Mouse (Mus musculus) small intestine, adult 2 months (tissue): ENCODE measurements around the gene Fam102a. TPM values are rescaled to one million over a fixed set of nuclear protein-coding genes. Genes with fewer than 3 reads are reported as not detected.

ENCODE experiments used
- H3K27ac ChIP-seq: fragments of 200-500 bp; 2 replicates; pipeline ENCODE4 v1.5.1; 2012; ENCODE audit warnings: low read depth, low read length, control low read depth, inconsistent platforms; ENCODE audit not compliant: insufficient read depth
- H3K27me3 ChIP-seq: fragments of 200-500 bp; 2 replicates; pipeline ENCODE4 v1.6.1; 2012; ENCODE audit warnings: mild to moderate bottlenecking, moderate library complexity, low read length, inconsistent platforms; ENCODE audit not compliant: control insufficient read depth, insufficient read depth
- H3K36me3 ChIP-seq: fragments of 200-500 bp; 2 replicates; pipeline ENCODE4 v1.6.1; 2012; ENCODE audit warnings: mild to moderate bottlenecking, low read length, control low read depth, inconsistent platforms; ENCODE audit not compliant: control insufficient read depth, insufficient read depth
- H3K4me1 ChIP-seq: fragments of 200-500 bp; 2 replicates; pipeline ENCODE4 v1.6.1; 2012; ENCODE audit warnings: low read length, inconsistent platforms, mixed read lengths; ENCODE audit not compliant: control insufficient read depth, insufficient read depth, insufficient read length
- H3K4me3 ChIP-seq: fragments of 200-500 bp; 2 replicates; pipeline ENCODE4 v1.5.1; 2012; ENCODE audit warnings: low read depth, mild to moderate bottlenecking, control low read depth, inconsistent platforms, low read length, moderate library complexity
- CTCF ChIP-seq: fragments of 200-500 bp; IDR thresholded peaks from 2 replicates; pipeline ENCODE4 v1.5.1; 2012; ENCODE audit warnings: low read depth, mild to moderate bottlenecking, control low read depth, inconsistent platforms, low read length, moderate library complexity, mixed read lengths; ENCODE audit not compliant: insufficient replicate concordance, insufficient read length; ENCODE audit errors: extremely low read depth
- POLR2A ChIP-seq: fragments of 200-500 bp; IDR thresholded peaks from 2 replicates; pipeline ENCODE4 v1.6.1; 2012; ENCODE audit warnings: low read depth, mild to moderate bottlenecking, control low read depth, inconsistent platforms, low read length, moderate library complexity
- WGBS: fragments of 180-500 bp; shearing (Covaris S2); methylation state at CpG from one replicate; pipeline ENCODE4 v1.1.7; 2018; 5-methylcytosine and 5-hydroxymethylcytosine counted together
- polyA plus RNA-seq: library from polyadenylated mRNA; depleted of rRNA; stranded (reverse); fragments of >200 nt; gene quantifications from 2 replicates; pipeline ENCODE4 v1.2.3, GENCODE M21; 2012

The Fam102a gene
- polyA plus RNA-seq, 1 experiment: 96.2 TPM

DNA sequence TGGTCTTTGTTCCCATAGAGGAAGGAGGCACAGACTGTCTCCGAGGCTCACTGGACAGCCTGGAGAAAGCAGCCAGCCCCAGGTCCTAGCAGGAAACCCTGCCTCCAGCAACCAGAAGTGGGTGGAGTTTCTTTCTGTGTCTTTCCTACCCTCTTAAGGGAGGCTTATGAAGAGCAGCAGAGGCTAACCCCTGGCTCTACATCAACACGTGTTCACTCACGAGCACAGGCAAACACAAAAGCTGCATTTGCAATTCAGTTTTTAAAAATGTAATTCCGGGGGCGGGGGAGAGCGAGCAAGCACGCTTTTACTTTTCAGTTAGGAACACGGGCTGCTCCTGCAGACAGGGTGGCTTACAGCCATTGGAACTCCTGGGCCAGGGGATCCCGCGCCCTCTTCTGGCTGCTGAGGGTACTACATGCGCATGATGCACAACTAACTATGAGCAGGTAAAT is 67.5 kb downstream of the Fam102a start:
- Histone ChIP-seq H3K36me3 (no peaks in the 10 kb centered on the region; the same call in 1 of the 2 replicates), H3K4me3 (peak overlapping the region; percentile 23), H3K27me3 (peaks cover 11% of the 10 kb centered on the region), H3K27ac (no peak overlapping the region), H3K4me1 (peaks cover 8% of the 10 kb centered on the region)
- 1% methylated on average over 11 of the region's 11 CpGs for WGBS
- TF ChIP-seq CTCF: peak; percentile 93
- TF ChIP-seq POLR2A: 0 out of 2 replicates have a peak, but pooled peaks have one; percentile 17

DNA sequence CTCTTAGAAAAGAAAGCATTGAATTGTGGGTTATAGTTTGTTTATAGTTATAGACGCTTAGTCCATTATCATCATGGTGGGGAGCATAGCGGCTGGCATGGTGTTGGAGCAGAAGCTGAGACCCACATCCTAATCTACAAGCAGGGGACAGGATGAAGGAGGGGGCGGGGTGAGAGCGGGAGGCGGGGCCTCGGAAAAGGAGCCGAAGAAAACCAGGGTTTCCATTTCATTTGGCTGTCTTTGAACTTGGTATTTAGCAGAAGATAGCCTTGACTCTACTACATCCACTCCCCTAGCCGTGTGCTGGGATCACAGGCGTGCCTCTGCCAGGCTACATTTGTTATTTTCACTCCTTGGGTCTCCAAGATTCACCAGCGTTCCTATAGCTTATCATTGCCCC is 69.5 kb downstream of the Fam102a start:
- Histone ChIP-seq H3K4me1 (peaks cover 11% of the 10 kb centered on the region), H3K27ac (no peak overlapping the region), H3K4me3 (no peak overlapping the region), H3K36me3 (no peaks in the 10 kb centered on the region), H3K27me3 (peaks cover 16% of the 10 kb centered on the region)
- 48% methylated on average over 10 of the region's 10 CpGs for WGBS
- TF ChIP-seq POLR2A (no peak), CTCF (no peak)

DNA sequence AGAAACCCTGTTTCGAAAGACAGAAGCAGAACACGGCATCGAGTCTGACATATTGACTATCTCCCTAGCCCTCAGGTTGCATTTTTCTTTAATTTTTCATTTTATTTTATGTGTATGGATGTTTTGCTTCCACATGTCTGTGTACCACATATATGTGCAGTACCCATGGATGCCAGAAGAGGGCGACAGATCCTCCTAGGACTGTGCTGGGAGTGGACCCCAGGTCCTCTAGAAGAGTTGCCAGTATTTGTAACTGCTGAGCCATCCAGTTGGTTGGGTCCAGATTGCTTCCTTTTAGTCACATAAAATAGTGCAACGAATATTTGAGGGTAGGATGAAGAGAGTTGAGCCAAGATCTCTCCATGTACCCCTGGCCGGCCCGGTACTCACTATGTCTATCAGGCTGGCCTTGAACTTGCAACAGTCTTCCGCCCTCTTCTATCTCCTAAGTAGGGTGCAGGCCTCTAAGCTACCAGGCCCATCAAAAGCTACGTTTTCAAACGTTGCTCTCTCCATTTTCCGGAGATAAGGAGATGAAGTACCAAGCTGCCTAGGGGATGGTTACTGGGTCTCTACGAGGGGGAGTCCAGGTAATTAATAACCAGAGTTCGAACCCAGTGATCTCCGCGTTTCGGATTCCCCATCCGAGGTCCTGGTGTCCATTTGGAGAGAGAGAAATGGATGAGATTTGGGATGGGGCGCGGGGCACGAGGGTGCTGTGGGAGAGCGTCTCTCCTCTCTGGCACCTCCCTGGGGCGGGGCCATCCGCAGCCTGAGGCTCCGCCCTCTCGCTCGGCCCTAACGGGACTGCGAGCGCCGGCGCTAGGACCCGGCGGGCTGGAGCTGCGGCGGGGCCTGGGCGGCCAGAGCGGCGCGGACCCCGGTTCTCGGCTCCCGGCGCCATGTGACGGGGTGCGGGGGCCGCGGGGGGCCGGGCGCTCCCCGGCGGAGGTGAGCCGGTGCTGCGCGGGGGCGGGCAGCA is 71.3 kb downstream of the Fam102a start:
- no peak overlapping the region for H3K27ac ChIP-seq
- no peak for TF ChIP-seq POLR2A
- peak; percentile 52; the same call in 1 of the 2 replicates for TF ChIP-seq CTCF

DNA sequence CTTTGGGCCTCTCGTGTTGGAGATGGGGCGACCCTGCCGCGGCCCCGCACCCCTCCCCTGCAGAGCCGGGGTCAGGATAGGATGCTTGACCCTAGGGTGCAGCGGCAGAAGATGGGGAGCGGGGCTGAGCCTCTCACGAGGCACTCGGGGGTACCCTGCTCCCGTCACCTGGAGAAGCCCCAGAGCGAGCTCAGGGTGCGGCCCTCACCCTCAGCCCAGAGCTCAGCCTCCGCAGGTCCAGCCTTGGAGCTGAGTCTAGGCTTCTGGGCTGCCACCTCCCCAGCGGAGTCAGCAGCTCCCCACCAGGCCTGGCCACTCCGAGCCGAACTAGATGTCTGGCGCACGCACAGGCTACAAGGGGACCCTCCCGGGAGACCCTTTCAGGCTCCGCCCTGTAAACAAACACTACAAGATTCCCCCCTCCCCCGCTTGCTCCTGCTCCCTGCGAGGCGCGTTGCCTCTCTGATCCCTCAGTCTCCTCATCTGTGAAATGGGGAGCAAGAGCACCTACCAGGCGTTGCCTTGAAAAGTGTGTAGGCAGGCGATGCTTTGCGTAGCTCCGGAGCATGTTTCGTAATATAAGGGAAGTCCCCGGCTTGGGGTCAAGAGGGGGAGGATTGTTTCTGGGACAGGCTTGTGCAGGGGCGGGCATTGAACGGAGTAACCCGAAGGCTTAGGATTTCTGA is 72.3 kb downstream of the Fam102a start:
- WGBS: 8% methylated on average over 34 of the region's 34 CpGs
- Histone ChIP-seq H3K27me3 (peaks cover 16% of the 10 kb centered on the region), H3K36me3 (no peaks in the 10 kb centered on the region), H3K4me1 (peaks cover 8% of the 10 kb centered on the region), H3K4me3 (peak overlapping the region; percentile 66), H3K27ac (0 out of 2 replicates have a peak overlapping the region, but pooled peaks have one; percentile 12)
- TF ChIP-seq CTCF (no peak), POLR2A (no peak)

More for the DNA sequence above, 71.3 kb downstream of the Fam102a start:
- Histone ChIP-seq H3K4me1 (peaks cover 8% of the 10 kb centered on the region), H3K27me3 (peaks cover 16% of the 10 kb centered on the region), H3K36me3 (no peaks in the 10 kb centered on the region), H3K4me3 (peak overlapping the region; percentile 66)
- 14% methylated on average over 55 of the region's 55 CpGs for WGBS

DNA sequence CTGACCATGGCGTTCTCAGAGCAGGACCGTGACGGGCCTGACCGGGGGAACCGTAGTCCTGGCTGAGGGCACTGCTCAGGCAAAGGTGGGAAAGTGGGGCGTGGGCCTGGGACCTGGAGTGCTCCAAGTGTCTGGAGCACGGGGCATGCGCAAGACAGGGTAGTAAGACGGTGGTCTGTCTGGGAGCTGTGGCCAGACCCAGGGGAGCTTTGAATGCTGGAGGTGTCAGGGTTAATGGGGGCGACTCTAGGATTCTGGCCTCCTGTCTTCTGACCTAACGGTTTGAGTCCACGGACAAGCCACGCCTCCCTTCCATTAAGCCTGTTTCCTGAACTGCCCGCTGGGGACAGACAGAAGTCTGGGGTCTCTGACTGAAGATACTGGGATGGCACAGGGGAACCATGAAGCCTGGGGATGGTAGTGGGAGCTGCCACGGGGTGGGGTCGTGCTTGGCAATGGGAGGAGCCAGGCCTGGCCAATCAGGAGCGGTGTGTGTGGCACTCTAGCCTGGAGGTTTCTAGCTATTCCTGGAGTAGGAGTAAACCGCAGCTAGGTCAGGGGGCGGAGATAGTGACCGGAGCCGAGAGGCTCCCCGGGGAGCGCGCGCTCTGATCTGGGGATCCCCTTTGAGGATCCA is 73.1 kb downstream of the Fam102a start:
- Histone ChIP-seq H3K4me1 (peaks cover 8% of the 10 kb centered on the region), H3K27me3 (peaks cover 16% of the 10 kb centered on the region), H3K27ac (peak overlapping the region; percentile 54), H3K4me3 (peak overlapping the region; percentile 66), H3K36me3 (no peaks in the 10 kb centered on the region)
- 11% methylated on average over 25 of the region's 25 CpGs for WGBS
- TF ChIP-seq POLR2A (no peak), CTCF (no peak)

DNA sequence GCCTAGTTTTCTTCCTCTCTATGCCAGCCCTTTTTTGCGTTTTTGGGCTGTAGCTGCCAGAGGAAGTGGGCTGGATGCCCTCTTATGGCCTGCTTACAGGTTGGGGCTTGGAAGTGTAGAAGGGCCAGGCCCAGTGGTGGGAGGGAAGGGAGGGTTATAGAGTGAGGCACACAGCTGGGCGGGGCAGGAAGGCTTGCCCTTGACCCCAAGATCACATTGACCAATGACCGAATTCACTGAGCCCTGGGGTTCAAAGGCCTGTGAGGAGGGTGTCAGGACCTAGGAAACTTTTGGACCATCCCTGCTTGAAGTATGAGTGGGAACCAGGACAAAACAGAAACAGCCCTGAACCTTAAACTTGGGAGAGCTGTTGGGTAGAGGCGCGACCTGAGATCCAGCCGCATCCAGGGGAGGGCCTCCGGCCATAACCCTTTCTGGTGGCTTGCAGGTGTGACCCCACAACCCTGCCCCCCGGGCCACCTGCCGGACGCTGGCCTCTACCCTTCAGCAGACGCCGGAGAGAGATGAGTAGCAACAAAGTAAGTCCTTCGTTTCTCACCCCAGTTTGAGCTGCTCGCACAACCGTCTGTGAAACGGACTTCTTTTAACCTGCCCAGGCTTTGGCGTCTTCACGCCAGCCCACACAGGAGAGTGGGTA is 73.8 kb downstream of the Fam102a start:
- 69% methylated on average over 18 of the region's 18 CpGs for WGBS
- Histone ChIP-seq H3K4me3 (peak overlapping the region; percentile 66), H3K27ac (peak overlapping the region; percentile 45), H3K36me3 (no peaks in the 10 kb centered on the region), H3K27me3 (peaks cover 16% of the 10 kb centered on the region), H3K4me1 (peaks cover 8% of the 10 kb centered on the region)
- no peak for TF ChIP-seq CTCF
